Mouse (Mus musculus) adipose tissue, adult 10 weeks (tissue): ENCODE data around the gene Bpifb4. TPM values are rescaled to one million over a fixed set of nuclear protein-coding genes. Genes with fewer than 3 reads are reported as not detected.

Experiments used
- polyA plus RNA-seq: library from polyadenylated mRNA; stranded (reverse); fragments of 350-450 nt; fragmentation: Illumina TruSeq; extraction: RNeasy Lipid Tissue Mini Kit (QIAGEN cat#74804); gene quantifications from one replicate; pipeline ENCODE4 v1.2.3, GENCODE M21; 2014; ENCODE audit warnings: low read depth, low replicate concordance

Bpifb4 gene
- not detected for polyA plus RNA-seq

GRCm38 (mm10) chr2:153937843-153938242 lies at the start of gene Bpifb4:
Gene Bpifb4, plus strand, starts transcription at chr2:153938212.

GRCm38 (mm10) chr2:153900088-153900487 lies 37.9 kb upstream of the Bpifb4 start, which contains the start of gene Bpifb6:
Gene Bpifb6, plus strand, starts transcription at chr2:153900388.

GRCm38 (mm10) chr2:153917930-153918329 lies 20.1 kb upstream of the Bpifb4 start, which contains the start of gene Bpifb3:
Gene Bpifb3, plus strand, starts transcription at chr2:153918230.

GRCm38 (mm10) chr2:153974582-153974981 lies 36.6 kb downstream of the Bpifb4 start, which contains the start of gene Bpifa6:
Gene Bpifa6, plus strand, starts transcription at chr2:153974945.

GRCm38 (mm10) chr2:154007965-154008364 lies 70.0 kb downstream of the Bpifb4 start, which contains the start of gene Bpifa2:
Gene Bpifa2, plus strand, starts transcription at chr2:154008265.

Other genes starting within 250 kb of the Bpifb4 start
- gene Dnmt3c, start 241.6 kb upstream of the Bpifb4 start, polyA plus RNA-seq = not detected
- 52.0 TPM for gene Mapre1, start 196.9 kb upstream of the Bpifb4 start, polyA plus RNA-seq
- 1.8 TPM for gene Efcab8, start 158.3 kb upstream of the Bpifb4 start, polyA plus RNA-seq
- 3.1 TPM for gene Sun5, start 67.1 kb upstream of the Bpifb4 start, polyA plus RNA-seq
- not detected for gene Bpifb2, start 63.2 kb upstream of the Bpifb4 start, polyA plus RNA-seq
- gene Bpifb6, start 37.8 kb upstream of the Bpifb4 start, polyA plus RNA-seq = 0.26 TPM
- not detected for gene Bpifb3, start 20.0 kb upstream of the Bpifb4 start, polyA plus RNA-seq
- not detected for gene Bpifa6, start 36.7 kb downstream of the Bpifb4 start, polyA plus RNA-seq
- not detected for gene Bpifa2, start 70.1 kb downstream of the Bpifb4 start, polyA plus RNA-seq
- 3.4 TPM for gene Bpifa3, start 192.1 kb downstream of the Bpifb4 start, polyA plus RNA-seq
- not detected for gene Bpifa1, start 204.7 kb downstream of the Bpifb4 start, polyA plus RNA-seq
- not detected for gene Bpifa5, start 224.4 kb downstream of the Bpifb4 start, polyA plus RNA-seq